Mouse (Mus musculus) neural tube, embryonic 14.5 days (tissue): Measurements from ENCODE around the gene Dlg1. TPM values are rescaled to one million over a fixed set of nuclear protein-coding genes. Genes with fewer than 3 reads are reported as not detected.
A peak's percentile ranks its signal among the peaks of the same experiment; 100 is the strongest.

ENCODE experiments used
- ATAC-seq: fragments of 200-750 bp; cut with Nextera tagmentation; 2 replicates; pipeline ENCODE4 v1.8.0; 2017; ENCODE audit warnings: low read depth, mild to moderate bottlenecking, moderate TSS enrichment, moderate library complexity
- H3K27ac ChIP-seq: fragments of 300-500 bp; sonication (generic); 2 replicates; pipeline ENCODE4 v1.5.1; 2014; ENCODE audit warnings: low read depth, mild to moderate bottlenecking, control low read depth, low read length, moderate library complexity, mixed read lengths
- H3K27me3 ChIP-seq: fragments of 300-500 bp; sonication (generic); 2 replicates; pipeline ENCODE4 v1.6.1; 2014; ENCODE audit warnings: low read length; ENCODE audit not compliant: control insufficient read depth, insufficient read depth
- H3K36me3 ChIP-seq: fragments of 300-500 bp; sonication (generic); 2 replicates; pipeline ENCODE4 v1.6.1; 2014; ENCODE audit warnings: low read length, mixed read lengths; ENCODE audit not compliant: control insufficient read depth, insufficient read depth
- H3K4me1 ChIP-seq: fragments of 300-500 bp; sonication (generic); 2 replicates; pipeline ENCODE4 v1.6.1; 2014; ENCODE audit warnings: low read length; ENCODE audit not compliant: control insufficient read depth, insufficient read depth
- H3K4me2 ChIP-seq: fragments of 300-500 bp; sonication (generic); 2 replicates; pipeline ENCODE4 v1.6.1; 2014; ENCODE audit warnings: mild to moderate bottlenecking, low read depth, low read length, control low read depth
- H3K4me3 ChIP-seq: fragments of 300-500 bp; sonication (generic); 2 replicates; pipeline ENCODE4 v1.5.1; 2014; ENCODE audit warnings: low read depth, low read length, control low read depth, mixed read lengths
- H3K9ac ChIP-seq: fragments of 300-500 bp; sonication (generic); replicated peaks from 2 replicates; pipeline ENCODE4 v1.6.1; 2014; ENCODE audit warnings: low read depth, mild to moderate bottlenecking, control low read depth, low read length, mixed read lengths
- H3K9me3 ChIP-seq: fragments of 300-500 bp; sonication (generic); 2 replicates; pipeline ENCODE4 v1.6.1; 2016; ENCODE audit warnings: low read length; ENCODE audit not compliant: control insufficient read depth
- WGBS: fragments of 180-500 bp; shearing (Covaris S2); extraction: QIAGEN DNeasy Blood & Tissue Kit; methylation state at CpG from one replicate; pipeline ENCODE4 v1.1.7; 2014; 5-methylcytosine and 5-hydroxymethylcytosine counted together
- polyA plus RNA-seq: library from polyadenylated mRNA; unstranded; fragments of >200 nt; fragmentation: Nextera tagmentation; extraction: Ambion mirVana; gene quantifications from 2 replicates; pipeline ENCODE4 v1.2.1, GENCODE M21; 2014

Gene Dlg1
- polyA plus RNA-seq, 1 experiment from 2014 or later, result 16.7 TPM

GRCm38 (mm10) chr16:31766298-31766697 is 103.1 kb downstream of the Dlg1 start:
- H3K36me3 ChIP-seq, result no peaks in the 10 kb centered on the region
- H3K4me1 ChIP-seq, result no peaks in the 10 kb centered on the region
- no peak overlapping the region for H3K9ac ChIP-seq
- H3K27me3 ChIP-seq, result no peaks in the 10 kb centered on the region
- no peaks in the 10 kb centered on the region for H3K9me3 ChIP-seq
- peak; percentile 69 for ATAC-seq
- no peak overlapping the region for H3K4me3 ChIP-seq
- WGBS, result 74% methylated on average over 6 of the region's 6 CpGs
- peak overlapping the region; percentile 60; the same call in 1 of the 2 replicates for H3K27ac ChIP-seq
- H3K4me2 ChIP-seq, result no peak overlapping the region

- ATAC-seq, result peak; percentile 94
- Histone ChIP-seq H3K36me3 (no peaks in the 10 kb centered on the region), H3K4me3 (no peak overlapping the region), H3K9ac (no peak overlapping the region), H3K9me3 (no peaks in the 10 kb centered on the region), H3K27me3 (no peaks in the 10 kb centered on the region), H3K4me1 (no peaks in the 10 kb centered on the region), H3K4me2 (no peak overlapping the region), H3K27ac (no peak overlapping the region)
- WGBS, result 15% methylated on average over 3 of the region's 3 CpGs
Observed at GRCm38 (mm10) chr16:31766715-31767114, 103.5 kb downstream of the Dlg1 start.

DNA sequence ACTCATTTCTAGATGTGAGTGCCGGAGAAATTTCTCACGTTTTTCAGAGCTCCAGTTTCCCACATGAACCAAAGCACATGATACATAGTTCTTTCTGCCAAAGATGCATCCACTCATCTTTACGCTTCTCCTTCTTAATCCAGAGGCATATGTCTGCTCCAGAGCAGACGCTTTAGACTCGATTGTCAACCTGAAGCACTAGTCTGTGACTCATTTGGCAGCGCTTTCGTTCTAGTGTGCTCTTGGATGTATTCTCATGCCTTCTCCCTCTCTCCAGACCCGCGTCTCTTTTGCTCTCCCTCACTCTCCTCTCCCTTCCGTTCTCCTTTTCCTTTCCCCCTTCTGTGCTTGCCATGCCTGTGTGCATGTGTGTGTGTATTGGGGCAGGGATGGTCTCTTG is 112.7 kb downstream of the Dlg1 start:
- H3K4me2 ChIP-seq, result no peak overlapping the region
- no peaks in the 10 kb centered on the region for H3K27me3 ChIP-seq
- H3K4me1 ChIP-seq, result no peaks in the 10 kb centered on the region
- 83% methylated on average over 10 of the region's 10 CpGs for WGBS
- H3K27ac ChIP-seq, result no peak overlapping the region
- no peak overlapping the region for H3K4me3 ChIP-seq
- no peaks in the 10 kb centered on the region for H3K36me3 ChIP-seq
- ATAC-seq, result no peak
- no peaks in the 10 kb centered on the region for H3K9me3 ChIP-seq
- no peak overlapping the region for H3K9ac ChIP-seq

- no peak overlapping the region for H3K4me2 ChIP-seq
- 72% methylated on average over 6 of the region's 6 CpGs for WGBS
- no peak overlapping the region for H3K27ac ChIP-seq
- H3K4me3 ChIP-seq, result no peak overlapping the region
- H3K9ac ChIP-seq, result no peak overlapping the region
- no peaks in the 10 kb centered on the region for H3K27me3 ChIP-seq
- H3K9me3 ChIP-seq, result no peaks in the 10 kb centered on the region
- no peaks in the 10 kb centered on the region for H3K4me1 ChIP-seq
- H3K36me3 ChIP-seq, result no peaks in the 10 kb centered on the region
- no peak for ATAC-seq
Observed at GRCm38 (mm10) chr16:31781015-31781414, 117.8 kb downstream of the Dlg1 start.

- no peaks in the 10 kb centered on the region for H3K4me1 ChIP-seq
- WGBS, result 94% methylated on average over 9 of the region's 9 CpGs
- no peak overlapping the region for H3K9ac ChIP-seq
- no peaks in the 10 kb centered on the region for H3K27me3 ChIP-seq
- no peak for ATAC-seq
- no peak overlapping the region for H3K27ac ChIP-seq
- no peak overlapping the region for H3K4me2 ChIP-seq
- no peak overlapping the region for H3K4me3 ChIP-seq
- H3K36me3 ChIP-seq, result peaks cover 3% of the 10 kb centered on the region; the same call in 1 of the 2 replicates
- H3K9me3 ChIP-seq, result no peaks in the 10 kb centered on the region
Observed at GRCm38 (mm10) chr16:31790056-31790455, 126.8 kb downstream of the Dlg1 start.

- H3K4me1 ChIP-seq, result no peaks in the 10 kb centered on the region
- H3K4me3 ChIP-seq, result no peak overlapping the region
- H3K4me2 ChIP-seq, result no peak overlapping the region
- H3K36me3 ChIP-seq, result no peaks in the 10 kb centered on the region
- no peak overlapping the region for H3K27ac ChIP-seq
- no peak for ATAC-seq
- H3K9ac ChIP-seq, result no peak overlapping the region
- H3K27me3 ChIP-seq, result no peaks in the 10 kb centered on the region
- WGBS, result 89% methylated on average over 3 of the region's 3 CpGs
- no peaks in the 10 kb centered on the region for H3K9me3 ChIP-seq
Observed at GRCm38 (mm10) chr16:31803644-31804043, 140.4 kb downstream of the Dlg1 start.

DNA sequence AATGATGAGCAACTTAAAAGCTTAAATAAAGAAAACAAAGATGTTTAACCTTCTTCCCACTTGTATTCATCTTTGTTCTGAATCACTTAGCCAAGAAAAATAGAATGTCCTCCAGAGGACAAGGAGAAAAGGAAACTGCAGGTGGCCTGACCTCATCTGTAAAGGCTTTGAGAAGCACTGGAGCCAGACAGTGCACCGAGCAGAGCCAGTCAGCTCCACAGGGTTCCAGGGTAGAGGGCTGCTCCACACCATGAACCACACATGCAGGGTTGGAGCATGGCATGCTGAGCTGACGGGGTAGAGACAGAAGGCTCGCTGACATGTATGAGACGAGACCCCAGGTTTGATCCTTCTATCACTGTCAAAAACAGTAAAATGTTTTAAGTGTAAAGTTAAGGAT is 162.8 kb downstream of the Dlg1 start:
- Histone ChIP-seq H3K9me3 (no peaks in the 10 kb centered on the region), H3K36me3 (no peaks in the 10 kb centered on the region), H3K27me3 (no peaks in the 10 kb centered on the region), H3K27ac (no peak overlapping the region), H3K9ac (no peak overlapping the region), H3K4me1 (no peaks in the 10 kb centered on the region), H3K4me3 (no peak overlapping the region), H3K4me2 (no peak overlapping the region)
- 26% methylated on average over 4 of the region's 4 CpGs for WGBS
- no peak for ATAC-seq

- no peak for ATAC-seq
Observed at GRCm38 (mm10) chr16:31830726-31831125, 167.5 kb downstream of the Dlg1 start.

GRCm38 (mm10) chr16:31832630-31833422 is 169.6 kb downstream of the Dlg1 start:
- Histone ChIP-seq H3K9ac (no peak overlapping the region), H3K4me2 (no peak overlapping the region), H3K36me3 (no peaks in the 10 kb centered on the region), H3K4me1 (no peaks in the 10 kb centered on the region), H3K27me3 (no peaks in the 10 kb centered on the region), H3K27ac (no peak overlapping the region), H3K9me3 (no peaks in the 10 kb centered on the region), H3K4me3 (no peak overlapping the region)
- WGBS, result 97% methylated on average over 10 of the region's 10 CpGs
- ATAC-seq, result no peak

More at GRCm38 (mm10) chr16:31830726-31831125, 167.5 kb downstream of the Dlg1 start:
- Histone ChIP-seq H3K4me3 (no peak overlapping the region), H3K27me3 (no peaks in the 10 kb centered on the region), H3K4me1 (no peaks in the 10 kb centered on the region), H3K4me2 (no peak overlapping the region), H3K9ac (no peak overlapping the region), H3K27ac (no peak overlapping the region), H3K36me3 (no peaks in the 10 kb centered on the region), H3K9me3 (no peaks in the 10 kb centered on the region)
- WGBS, result 96% methylated on average over 4 of the region's 4 CpGs
